Mouse (Mus musculus) monocyte, adult 5-6 weeks (primary cell): Measurements from ENCODE around the gene Mis12. TPM values are rescaled to one million over a fixed set of nuclear protein-coding genes. Genes with fewer than 3 reads are reported as not detected.

Experiments used
- ATAC-seq: fragments of 153-309, 156-312 bp; replicated peaks from 2 replicates; pipeline ENCODE4 v1.8.0; 2017; ENCODE audit warnings: mild to moderate bottlenecking; ENCODE audit not compliant: low TSS enrichment, insufficient number of reproducible peaks, severe bottlenecking, poor library complexity, low FRiP score
- total RNA-seq: library from RNA; stranded (forward); fragments of 200-1000, 200-491, 200-594 nt; gene quantifications from 3 replicates; pipeline ENCODE4 v1.2.3, GENCODE M21; 2017

The Mis12 gene
- total RNA-seq, 1 experiment from 2014 or later, result 11.7 TPM

DNA sequence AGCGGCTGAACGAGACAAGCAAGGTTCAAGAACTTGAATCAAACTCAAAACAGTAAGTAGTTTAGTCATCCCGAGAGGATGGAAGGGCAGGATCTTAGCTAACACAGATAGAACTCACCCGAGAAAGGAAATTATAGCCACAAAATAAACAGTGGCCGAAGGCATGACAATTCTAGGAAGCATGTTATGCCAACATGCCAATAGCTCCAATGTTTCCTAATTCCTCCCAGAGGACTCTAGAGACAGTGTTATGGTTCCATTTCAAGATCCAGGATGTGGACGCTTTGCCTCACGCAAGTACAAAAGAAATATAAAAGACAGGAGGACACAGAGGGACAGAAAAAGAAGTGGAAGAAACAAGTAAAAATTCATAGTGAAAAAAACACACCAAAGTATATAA, 11.6 kb upstream of the Mis12 start:
- no peak for ATAC-seq

DNA sequence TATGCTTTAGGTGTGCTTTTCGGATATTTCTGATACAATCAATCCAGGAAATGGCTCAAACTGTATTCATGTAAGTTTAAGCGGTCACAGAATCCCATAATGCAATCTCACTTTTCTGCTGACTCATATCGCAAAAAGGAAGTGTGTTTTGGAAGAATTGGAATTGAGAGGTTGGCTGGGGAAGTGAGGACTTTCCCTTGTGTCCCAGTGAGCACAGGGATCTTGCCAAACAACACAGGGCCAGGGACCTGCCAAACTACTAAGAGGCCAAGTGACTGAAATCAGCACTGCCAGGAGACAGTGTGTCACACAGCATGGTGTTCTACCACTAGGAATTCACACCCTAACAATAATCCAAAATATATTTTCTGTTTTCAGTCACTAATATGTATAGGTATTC, 11.1 kb upstream of the Mis12 start:
- ATAC-seq, result no peak

DNA sequence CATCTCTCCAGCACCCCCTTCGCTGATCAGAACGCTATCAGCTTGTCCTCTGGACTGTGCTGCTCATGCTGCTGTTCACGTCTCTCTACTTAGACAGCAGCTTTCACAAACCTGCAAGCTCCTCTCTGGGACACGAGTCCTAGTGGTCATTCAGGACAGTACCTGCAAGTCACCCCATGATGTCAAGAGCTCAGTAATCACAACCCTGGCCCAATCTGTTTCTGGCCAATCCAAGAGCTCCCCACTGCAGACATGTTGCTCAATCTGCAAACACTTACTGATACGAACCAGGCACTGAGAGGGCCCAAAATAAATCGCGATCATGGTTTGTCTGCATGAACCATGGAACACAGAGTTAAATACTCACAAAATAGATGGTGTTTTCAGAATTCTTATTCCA, 6.7 kb upstream of the Mis12 start:
- ATAC-seq, result no peak

DNA sequence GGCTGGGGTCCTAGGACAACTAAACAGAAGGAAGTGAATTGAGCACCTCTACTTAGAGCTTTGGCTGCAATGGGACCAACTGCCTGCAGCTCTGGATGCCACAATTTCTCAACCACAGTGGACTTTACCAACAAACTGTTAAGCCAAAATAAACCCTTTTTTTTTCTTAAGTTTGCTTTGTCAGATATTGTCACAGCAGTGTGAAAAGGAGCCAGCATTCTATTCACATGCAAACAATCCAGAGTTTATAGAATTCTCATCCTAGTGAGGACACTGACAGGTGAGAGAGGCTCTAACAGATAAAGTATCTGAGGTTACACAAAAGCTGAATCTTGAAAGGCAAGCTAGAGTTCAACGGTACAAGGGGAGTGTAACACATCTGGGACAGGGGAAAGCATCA, 2.4 kb upstream of the Mis12 start:
- ATAC-seq, result no peak

DNA sequence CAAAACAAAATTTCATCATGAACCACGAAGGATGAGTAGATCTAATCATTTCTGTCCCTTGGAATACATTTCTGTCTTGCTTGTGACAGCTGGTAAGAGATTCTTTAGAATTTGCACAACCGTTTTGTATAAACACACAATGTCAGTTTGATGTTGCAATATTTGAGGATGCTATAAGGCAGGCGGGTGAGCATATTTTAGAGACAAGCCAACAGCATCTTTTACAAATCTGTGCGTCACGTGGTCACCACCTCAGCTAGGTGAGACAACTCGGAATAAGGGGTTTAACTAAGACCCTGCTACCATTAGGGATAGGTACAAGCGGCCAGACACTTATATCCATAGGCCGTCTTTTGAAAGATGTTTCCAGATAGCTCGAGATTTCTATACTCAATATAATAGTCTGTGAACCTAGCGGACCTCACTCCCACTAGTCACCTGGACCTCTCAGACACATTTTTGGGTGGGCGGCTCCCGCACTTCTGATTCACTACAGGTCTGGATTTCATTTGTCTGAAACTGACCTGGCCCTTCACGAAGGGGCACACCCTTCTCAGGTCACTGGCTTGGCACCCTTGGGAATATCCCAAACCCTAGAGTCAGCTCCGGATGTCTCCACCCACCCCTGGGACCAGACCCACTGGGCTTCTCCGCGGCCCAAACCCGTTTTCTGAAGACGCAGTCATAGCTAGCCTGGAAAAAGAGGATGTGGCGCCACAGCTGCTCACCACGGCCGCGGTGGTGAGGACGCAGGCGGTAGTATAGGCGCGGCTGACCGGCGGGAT, 803 bp upstream of the Mis12 start:
- ATAC-seq, result no peak

DNA sequence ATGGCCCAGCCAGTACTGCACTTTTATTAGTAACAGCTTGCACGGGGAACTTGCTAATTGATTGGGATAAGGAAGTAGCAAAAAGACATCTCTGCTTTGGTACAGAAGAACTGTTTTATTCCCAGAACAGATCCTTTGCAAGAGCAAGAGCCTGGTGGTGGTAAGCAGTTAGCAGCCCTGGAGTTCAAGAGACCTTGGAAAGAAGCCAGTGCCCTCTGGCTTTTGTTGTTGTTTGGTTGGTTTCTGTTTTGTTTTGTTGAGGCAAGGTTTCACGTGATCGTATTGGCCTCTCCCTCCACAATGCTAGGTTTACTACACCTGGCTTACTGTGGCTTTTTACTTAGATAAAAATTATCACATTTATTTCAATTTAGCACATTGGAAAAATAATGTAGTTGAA, 8.9 kb downstream of the Mis12 start:
- ATAC-seq, result no peak

DNA sequence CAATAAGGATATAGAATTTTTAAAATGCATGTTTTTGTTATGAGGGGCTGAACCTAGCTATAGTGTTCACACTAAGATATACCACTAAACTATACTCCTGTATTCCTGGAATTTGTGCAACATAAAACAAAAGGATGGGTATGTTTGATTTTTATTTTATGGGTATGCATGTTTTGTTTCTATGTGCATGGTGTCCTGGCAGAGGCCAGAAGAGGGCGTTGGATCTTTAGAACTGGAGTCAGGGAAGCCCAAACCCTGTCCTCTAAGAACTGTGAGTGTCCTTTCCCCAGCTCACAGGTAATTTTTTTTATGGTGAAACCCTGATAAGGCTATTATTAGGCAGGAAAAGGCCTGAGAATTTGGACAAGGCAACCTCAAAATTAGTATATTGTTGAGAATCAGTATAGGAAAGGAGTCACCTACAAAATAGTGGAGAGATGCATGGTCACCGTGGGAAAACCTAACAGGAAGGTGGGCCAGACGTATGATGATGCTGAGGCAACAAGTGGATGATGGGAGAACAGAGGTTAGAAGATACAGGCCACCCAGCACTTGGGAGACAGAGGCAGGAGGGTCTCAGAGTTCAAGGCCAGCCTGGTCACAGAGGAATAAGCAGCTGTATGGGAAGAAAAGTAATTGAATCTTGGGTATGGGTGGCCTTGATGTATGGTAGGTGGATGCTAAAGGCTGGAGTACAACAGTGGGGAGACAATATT, 10.2 kb downstream of the Mis12 start:
- ATAC-seq, result no peak

DNA sequence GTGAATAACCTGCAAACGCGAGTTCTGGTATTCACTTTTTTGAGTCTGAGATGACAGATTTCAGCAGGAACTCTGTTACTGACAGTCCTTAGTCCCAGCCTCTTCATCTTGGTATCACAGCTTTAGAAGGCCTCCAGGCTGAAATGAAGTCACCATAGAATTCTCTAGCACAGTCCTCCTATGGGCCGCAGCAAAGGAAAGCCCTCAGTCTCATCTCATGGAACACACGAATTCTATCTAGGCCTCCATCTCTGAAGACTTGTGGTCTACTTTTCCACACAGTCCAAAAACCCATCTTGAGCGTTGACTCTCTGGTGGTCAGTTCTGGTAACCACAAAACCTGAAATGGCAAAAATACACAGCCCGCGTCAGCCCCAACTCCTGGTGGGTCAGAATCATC, 12.7 kb downstream of the Mis12 start:
- ATAC-seq, result no peak

DNA sequence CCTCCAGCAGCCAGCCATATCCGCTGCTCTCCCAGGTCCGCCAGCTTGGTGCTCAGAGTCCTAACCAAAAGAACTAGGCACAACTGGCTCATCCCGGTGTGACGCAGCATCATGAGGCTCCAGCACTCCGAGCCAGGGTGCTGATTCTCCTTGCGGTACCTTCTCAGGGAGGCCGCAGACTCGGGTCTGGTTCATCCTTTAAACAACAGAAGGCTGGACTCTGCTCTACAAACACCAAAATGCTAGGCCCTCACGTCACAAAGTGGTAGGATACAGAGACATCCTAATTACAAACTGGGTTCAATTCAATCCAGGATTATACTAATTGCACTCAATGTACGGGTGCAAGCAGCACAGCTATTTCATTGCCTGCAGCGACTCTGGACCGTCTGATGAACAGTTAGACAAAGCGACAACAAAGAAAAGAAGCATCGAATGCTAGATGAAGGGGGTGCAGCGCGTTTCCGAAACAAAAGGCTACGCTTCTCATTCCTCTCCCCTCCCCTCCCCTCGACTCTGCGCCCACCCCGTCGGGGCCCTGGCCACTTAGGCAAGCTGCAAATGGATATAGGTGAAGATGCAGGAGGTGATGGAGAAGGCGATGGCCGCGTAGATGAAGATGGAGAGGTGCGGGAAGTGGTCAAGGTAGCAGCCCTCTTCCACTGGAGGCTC, 13.2 kb downstream of the Mis12 start:
- no peak for ATAC-seq

DNA sequence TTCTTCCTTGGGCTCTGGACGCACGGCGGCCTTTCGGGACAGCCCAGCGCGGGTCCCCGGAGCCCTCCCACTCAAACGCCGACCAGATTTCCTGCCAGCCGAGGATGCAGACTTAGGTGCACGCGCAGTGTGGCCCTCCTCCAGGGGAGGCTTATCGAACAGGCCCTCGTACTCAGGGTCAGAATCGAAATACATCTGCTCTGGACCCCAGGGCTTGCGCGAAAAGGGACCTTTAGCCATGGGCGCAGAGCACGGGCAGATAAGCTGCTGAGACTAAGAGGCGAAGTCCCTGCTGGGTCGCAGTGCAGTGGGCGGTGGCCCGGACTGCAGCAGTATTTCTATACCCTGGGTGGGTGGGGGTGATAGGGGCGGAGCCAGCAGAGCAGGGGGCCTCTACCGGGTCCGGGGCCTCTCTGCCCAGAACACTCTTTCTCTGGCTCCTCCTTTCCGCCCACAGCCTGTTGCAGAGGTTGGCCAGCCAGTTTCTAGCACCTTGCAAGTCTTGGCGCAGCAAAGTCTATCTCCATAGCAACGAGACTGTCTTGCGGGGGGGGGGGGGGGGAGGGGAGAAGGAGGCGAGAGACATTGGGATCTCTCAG, 13.9 kb downstream of the Mis12 start, which contains the start of gene 6330403K07Rik:
Gene 6330403K07Rik, minus strand, starts transcription at position 351 of the 599 bp plus-strand sequence.
- no peak for ATAC-seq

DNA sequence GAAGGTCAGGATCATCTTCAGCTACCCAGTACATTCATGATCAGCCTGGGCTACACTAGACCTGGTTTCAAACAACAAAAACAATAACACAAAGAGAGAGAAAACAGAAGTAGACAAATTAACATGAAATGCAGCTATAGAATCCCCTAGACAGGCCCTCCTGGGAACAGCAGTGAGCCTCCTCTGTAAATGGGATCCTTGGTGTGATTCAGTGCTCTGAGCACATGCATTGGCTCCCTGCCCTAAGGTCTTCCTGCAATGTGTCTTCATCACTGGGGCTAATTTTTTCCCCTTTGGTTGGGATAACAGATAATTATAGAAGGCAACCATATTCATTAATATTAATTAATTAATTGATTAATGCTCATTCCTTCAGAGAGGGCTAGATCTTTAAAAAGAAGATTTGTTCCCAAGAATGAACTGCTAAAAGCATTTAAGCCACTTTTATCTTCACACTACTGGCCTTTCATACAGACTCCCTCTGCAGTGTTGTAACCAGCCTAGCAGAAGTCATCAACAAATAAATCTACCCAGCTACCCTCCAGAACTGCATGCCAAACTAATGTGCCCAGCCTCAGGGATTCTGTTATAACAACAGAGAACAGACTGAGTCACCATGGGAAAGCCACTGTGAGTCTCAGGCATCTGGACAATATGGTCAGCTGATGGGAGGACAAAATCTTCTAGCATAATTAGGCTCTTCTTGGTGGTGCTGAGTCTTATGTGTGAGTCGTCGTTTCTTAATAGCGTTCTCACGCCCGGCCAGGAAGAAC, 20.3 kb downstream of the Mis12 start:
- ATAC-seq, result no peak

DNA sequence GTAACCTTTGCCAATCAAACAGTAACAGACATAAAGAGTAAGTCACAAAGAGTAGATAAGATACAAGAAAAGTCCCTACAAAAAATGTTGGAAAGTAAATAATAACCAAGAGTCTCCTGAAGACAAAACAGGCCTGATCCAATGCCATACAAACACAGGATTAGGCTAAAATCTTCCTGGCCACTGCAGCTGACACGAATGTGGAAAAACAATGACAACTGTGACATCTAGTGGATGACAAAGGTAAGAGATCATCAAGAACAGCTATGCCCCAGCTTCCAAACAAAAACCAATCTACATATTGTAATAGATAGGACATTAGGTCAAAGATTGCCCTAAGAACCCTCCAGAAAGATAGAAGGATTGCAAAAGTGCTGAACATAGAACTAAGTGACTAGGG, 33.1 kb downstream of the Mis12 start:
- ATAC-seq, result no peak

DNA sequence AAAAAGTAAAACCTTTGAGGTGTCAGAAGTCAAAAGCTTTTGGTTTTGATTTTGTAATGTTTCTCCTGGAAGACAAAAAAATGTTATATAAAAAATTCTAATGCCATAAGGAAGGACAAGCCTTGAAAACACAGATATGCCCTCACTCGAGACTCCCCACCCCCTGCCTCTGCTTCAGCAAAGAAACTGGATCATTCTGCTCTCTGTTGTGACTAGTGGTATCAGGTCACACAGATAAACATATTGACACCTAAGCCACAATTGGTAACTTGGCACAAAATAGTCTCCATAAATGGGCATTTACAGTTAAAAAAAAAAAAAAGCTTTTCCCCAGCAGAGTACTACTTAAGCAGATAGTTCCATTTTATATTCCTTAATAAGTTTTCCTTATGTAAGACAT, 56.9 kb downstream of the Mis12 start:
- no peak for ATAC-seq

Other genes starting within 250 kb of the Mis12 start
- 13.5 to 64.4 TPM (median 25.6 TPM) in 3 replicates for gene Scimp, start 207.0 kb upstream of the Mis12 start, total RNA-seq
- 69.4 to 95.6 TPM (median 71.4 TPM) in 3 replicates for gene Rabep1, start 174.8 kb upstream of the Mis12 start, total RNA-seq
- gene Nup88, start 49.6 kb upstream of the Mis12 start, total RNA-seq, result 106 to 142 TPM (median 106 TPM) in 3 replicates
- 29.9 to 45.3 TPM (median 38.3 TPM) in 3 replicates for gene Rpain, start 49.4 kb upstream of the Mis12 start, total RNA-seq
- 7.7 to 23.8 TPM (median 11.4 TPM) in 3 replicates for gene C1qbp, start 36.6 kb upstream of the Mis12 start, total RNA-seq
- 11.4 to 25.4 TPM (median 19.8 TPM) in 3 replicates for gene Dhx33, start 15.2 kb upstream of the Mis12 start, total RNA-seq
- gene Derl2, start 230 bp downstream of the Mis12 start, total RNA-seq, result 33.0 to 43.9 TPM (median 42.5 TPM) in 3 replicates
- 1.1 TPM in 1 of 3 replicates, not detected in the others for gene 6330403K07Rik, start 13.9 kb downstream of the Mis12 start, total RNA-seq
- gene Nlrp1a, start 125.1 kb downstream of the Mis12 start, total RNA-seq, result 10.7 to 12.0 TPM (median 11.0 TPM) in 3 replicates
- gene Nlrp1b, start 211.1 kb downstream of the Mis12 start, total RNA-seq, result 8.9 to 15.2 TPM (median 10.2 TPM) in 3 replicates